Mouse (Mus musculus): ENCODE results near the gene Erf. TPM values are rescaled to one million over a fixed set of nuclear protein-coding genes. Genes with fewer than 3 reads are reported as not detected.

Erf gene
- total and polyA plus RNA-seq, 2 experiments from 2014 or later = 3.7 to 20.8 TPM

DNA sequence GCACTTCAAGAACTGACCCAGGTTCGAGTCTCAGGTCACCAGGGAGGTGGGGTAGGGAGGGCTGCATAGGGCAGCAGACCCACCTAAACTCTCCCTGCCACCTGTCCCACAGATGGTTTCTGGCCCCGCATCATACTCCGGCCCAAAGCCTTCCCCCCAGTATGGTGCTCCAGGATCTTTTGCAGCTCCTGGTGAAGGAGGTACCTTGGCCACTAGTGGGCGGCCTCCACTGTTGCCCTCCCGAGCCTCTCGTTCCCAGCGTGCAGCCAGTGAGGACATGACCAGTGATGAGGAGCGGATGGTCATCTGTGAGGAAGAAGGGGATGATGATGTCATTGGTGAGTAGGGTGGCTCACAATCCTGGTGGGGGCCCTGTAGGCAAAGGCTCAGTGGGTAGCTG lies 36.4 kb upstream of the Erf start:
- no peaks in the 10 kb centered on the region for H3K9me3 ChIP-seq (ENCODE audit: low read length)
- H3K27ac ChIP-seq = no peak overlapping the region
- no peak overlapping the region for H3K9ac ChIP-seq (replicated peaks; ENCODE audit: low read length)
- DNase-seq (ENCODE audit: low spot score) (no peak), ATAC-seq (no peak)
- peaks cover 66% of the 10 kb centered on the region for H3K36me3 ChIP-seq (ENCODE audit: insufficient read depth, low read length)
- H3K27me3 ChIP-seq (ENCODE audit: insufficient read depth, low read length) = no peaks in the 10 kb centered on the region
- no peak overlapping the region for H3K4me2 ChIP-seq (ENCODE audit: low read depth, low read length)
- peaks cover 12% of the 10 kb centered on the region for H3K4me1 ChIP-seq (ENCODE audit: insufficient read depth, low read length)
- no peak overlapping the region for H3K4me3 ChIP-seq (ENCODE audit: low read length)
- TF ChIP-seq CTCF (IDR thresholded peaks at IDR 0.05; ENCODE audit: low read depth) = peak; percentile 49
- 79% methylated on average over 8 of the region's 8 CpGs for WGBS

DNA sequence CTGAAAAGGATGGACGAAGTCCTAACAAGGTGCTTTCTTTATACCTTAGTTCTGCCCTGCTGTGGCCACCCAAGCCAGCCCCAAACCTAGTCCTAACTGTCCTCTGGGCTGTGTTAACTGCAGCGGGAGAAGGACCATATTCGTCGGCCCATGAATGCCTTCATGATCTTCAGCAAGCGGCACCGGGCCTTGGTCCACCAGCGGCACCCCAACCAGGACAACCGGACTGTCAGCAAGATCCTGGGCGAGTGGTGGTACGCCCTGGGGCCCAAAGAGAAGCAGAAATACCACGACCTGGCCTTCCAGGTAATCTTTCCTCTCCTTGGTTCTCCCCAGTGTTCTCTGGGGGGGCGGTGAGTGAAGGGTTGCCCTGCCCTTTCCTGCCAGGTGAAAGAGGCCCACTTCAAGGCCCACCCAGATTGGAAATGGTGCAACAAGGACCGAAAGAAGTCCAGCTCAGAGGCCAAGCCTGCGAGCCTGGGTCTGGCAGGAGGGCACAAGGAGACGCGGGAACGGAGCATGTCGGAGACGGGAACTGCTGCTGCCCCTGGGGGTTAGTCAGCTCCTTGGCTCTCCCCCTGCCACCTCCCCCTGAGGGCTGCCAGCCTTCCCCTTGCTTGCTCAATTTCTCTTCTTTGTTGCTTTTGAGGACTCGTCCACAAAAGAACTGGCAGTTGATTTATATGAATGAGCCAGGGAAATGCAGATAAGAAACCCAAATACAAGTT lies 35.1 kb upstream of the Erf start:
- WGBS = 86% methylated on average over 20 of the region's 20 CpGs
- DNase-seq (ENCODE audit: low spot score) (no peak), ATAC-seq (no peak)
- H3K4me2 ChIP-seq (ENCODE audit: low read depth, low read length) = no peak overlapping the region
- no peak overlapping the region for H3K27ac ChIP-seq
- no peak overlapping the region for H3K4me3 ChIP-seq (ENCODE audit: low read length)
- H3K9me3 ChIP-seq (ENCODE audit: low read length) = no peaks in the 10 kb centered on the region
- peaks cover 53% of the 10 kb centered on the region for H3K36me3 ChIP-seq (ENCODE audit: insufficient read depth, low read length)
- no peak overlapping the region for H3K9ac ChIP-seq (replicated peaks; ENCODE audit: low read length)
- peaks cover 21% of the 10 kb centered on the region for H3K4me1 ChIP-seq (ENCODE audit: insufficient read depth, low read length)
- no peak for TF ChIP-seq CTCF (IDR thresholded peaks at IDR 0.05; ENCODE audit: low read depth)
- no peaks in the 10 kb centered on the region for H3K27me3 ChIP-seq (ENCODE audit: insufficient read depth, low read length)

DNA sequence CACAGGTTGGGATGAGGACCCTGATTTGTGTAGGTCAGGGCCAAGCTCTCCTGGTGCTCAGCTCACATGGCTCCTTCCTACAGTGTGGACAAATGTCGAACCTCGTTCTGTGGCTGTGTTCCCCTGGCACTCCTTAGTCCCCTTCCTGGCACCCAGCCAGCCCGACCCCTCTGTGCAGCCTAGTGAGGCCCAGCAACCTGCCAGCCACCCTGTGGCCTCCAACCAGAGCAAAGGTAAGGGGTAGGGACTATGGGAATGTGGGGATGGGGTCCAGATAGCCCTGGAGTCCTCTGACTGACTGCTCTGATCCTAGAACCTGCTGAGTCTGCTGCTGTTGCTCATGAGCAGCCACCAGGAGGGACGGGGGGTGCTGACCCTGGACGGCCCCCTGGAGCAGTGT lies 34.2 kb upstream of the Erf start:
- Histone ChIP-seq H3K36me3 (ENCODE audit: insufficient read depth, low read length) (peaks cover 44% of the 10 kb centered on the region), H3K27ac (no peak overlapping the region), H3K4me2 (ENCODE audit: low read depth, low read length) (peak overlapping the region; percentile 92), H3K27me3 (ENCODE audit: insufficient read depth, low read length) (no peaks in the 10 kb centered on the region), H3K4me1 (ENCODE audit: insufficient read depth, low read length) (peaks cover 30% of the 10 kb centered on the region), H3K9ac (replicated peaks; ENCODE audit: low read length) (peak overlapping the region; percentile 79; the same call in 1 of the 2 replicates), H3K9me3 (ENCODE audit: low read length) (no peaks in the 10 kb centered on the region), H3K4me3 (ENCODE audit: low read length) (no peak overlapping the region)
- TF ChIP-seq CTCF (IDR thresholded peaks at IDR 0.05; ENCODE audit: low read depth) = no peak
- WGBS = 54% methylated on average over 5 of the region's 5 CpGs
- no peak for ATAC-seq
- DNase-seq (ENCODE audit: low spot score) = peak; percentile 13

- ATAC-seq (no peak), DNase-seq (ENCODE audit: low spot score) (no peak)
- peak overlapping the region; percentile 99; the same call in 1 of the 2 replicates for H3K27ac ChIP-seq
- 41% methylated on average over 2 of the region's 2 CpGs for WGBS
- peak overlapping the region; percentile 82 for H3K4me3 ChIP-seq (ENCODE audit: low read length)
- peaks cover 38% of the 10 kb centered on the region for H3K36me3 ChIP-seq (ENCODE audit: insufficient read depth, low read length)
- no peaks in the 10 kb centered on the region for H3K27me3 ChIP-seq (ENCODE audit: insufficient read depth, low read length)
- no peak for TF ChIP-seq CTCF (IDR thresholded peaks at IDR 0.05; ENCODE audit: low read depth)
- no peaks in the 10 kb centered on the region for H3K9me3 ChIP-seq (ENCODE audit: low read length)
- H3K4me2 ChIP-seq (ENCODE audit: low read depth, low read length) = peak overlapping the region; percentile 92
- H3K9ac ChIP-seq (replicated peaks; ENCODE audit: low read length) = peak overlapping the region; percentile 79; the same call in 1 of the 2 replicates
- peaks cover 34% of the 10 kb centered on the region for H3K4me1 ChIP-seq (ENCODE audit: insufficient read depth, low read length)
These were observed 33.6 kb upstream of the Erf start for GRCm38 (mm10) chr7:25284171-25284570.

DNA sequence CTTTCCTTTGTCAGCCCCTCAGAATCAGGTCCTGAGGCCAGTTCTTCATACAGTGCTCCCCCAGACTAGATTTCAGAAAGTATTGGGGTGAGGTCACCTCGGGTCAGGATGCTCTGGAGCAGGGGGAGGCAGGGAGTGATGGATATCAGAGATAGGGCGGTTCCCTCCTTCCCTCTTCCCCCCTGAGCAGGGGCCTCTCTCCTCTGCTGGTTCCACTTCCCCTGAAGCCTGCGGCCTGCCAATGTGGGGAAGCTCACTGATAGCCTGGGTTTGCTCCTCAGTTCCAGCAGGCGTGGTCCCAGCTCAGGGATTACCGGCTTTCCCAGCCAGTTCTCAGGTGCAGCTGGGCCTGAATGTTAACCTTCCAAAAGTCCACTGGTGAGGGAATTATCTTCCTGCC lies 33.1 kb upstream of the Erf start:
- Histone ChIP-seq H3K4me2 (ENCODE audit: low read depth, low read length) (peak overlapping the region; percentile 92), H3K27me3 (ENCODE audit: insufficient read depth, low read length) (no peaks in the 10 kb centered on the region), H3K36me3 (ENCODE audit: insufficient read depth, low read length) (peaks cover 33% of the 10 kb centered on the region), H3K4me1 (ENCODE audit: insufficient read depth, low read length) (peaks cover 34% of the 10 kb centered on the region), H3K9me3 (ENCODE audit: low read length) (no peaks in the 10 kb centered on the region), H3K27ac (peak overlapping the region; percentile 99), H3K4me3 (ENCODE audit: low read length) (peak overlapping the region; percentile 82), H3K9ac (replicated peaks; ENCODE audit: low read length) (peak overlapping the region; percentile 79)
- DNase-seq (ENCODE audit: low spot score) (no peak), ATAC-seq (no peak)
- 10% methylated on average over 5 of the region's 5 CpGs for WGBS
- TF ChIP-seq CTCF (IDR thresholded peaks at IDR 0.05; ENCODE audit: low read depth) = no peak

GRCm38 (mm10) chr7:25282731-25283211 lies 32.2 kb upstream of the Erf start:
- 0 out of 2 replicates have a peak, but pooled peaks have one; percentile 5 for ATAC-seq
- Histone ChIP-seq H3K4me2 (ENCODE audit: low read depth, low read length) (peak overlapping the region; percentile 92), H3K36me3 (ENCODE audit: insufficient read depth, low read length) (peaks cover 25% of the 10 kb centered on the region), H3K4me1 (ENCODE audit: insufficient read depth, low read length) (peaks cover 35% of the 10 kb centered on the region), H3K9me3 (ENCODE audit: low read length) (no peaks in the 10 kb centered on the region), H3K27ac (peak overlapping the region; percentile 99), H3K4me3 (ENCODE audit: low read length) (peak overlapping the region; percentile 82), H3K27me3 (ENCODE audit: insufficient read depth, low read length) (no peaks in the 10 kb centered on the region), H3K9ac (replicated peaks; ENCODE audit: low read length) (peak overlapping the region; percentile 79)
- DNase-seq (ENCODE audit: low spot score) = peak; percentile 67
- peak; percentile 35; the same call in 1 of the 2 replicates for TF ChIP-seq CTCF (IDR thresholded peaks at IDR 0.05; ENCODE audit: low read depth)
- WGBS = 2% methylated on average over 28 of the region's 36 CpGs
